Mouse (Mus musculus) C2C12 (cell line): ENCODE measurements at regions not wholly inside any gene's neighbourhood (a gene's known extent, or its start where the extent isn't known, plus 50 kb on each side); places are given as distances from the start of the nearest gene placed in this dataset.

Experiments
- CTCF ChIP-seq: IDR thresholded peaks from one replicate; pipeline ENCODE4 v1.5.1; 2011; ENCODE audit not compliant: control insufficient read depth, insufficient read depth, insufficient read length
- FOSL1 ChIP-seq: IDR thresholded peaks from one replicate; pipeline ENCODE4 v1.8.0; 2011; ENCODE audit warnings: mild to moderate bottlenecking, low read length; ENCODE audit not compliant: poor library complexity, insufficient read depth, severe bottlenecking
- MAX ChIP-seq: IDR thresholded peaks from one replicate; pipeline ENCODE4 v1.6.1; 2011; ENCODE audit warnings: mild to moderate bottlenecking, control low read depth
- MYOD1 ChIP-seq: IDR thresholded peaks from one replicate; pipeline ENCODE4 v1.6.1; 2011; ENCODE audit warnings: low read depth; ENCODE audit not compliant: control insufficient read depth, insufficient read length
- MYOG ChIP-seq: IDR thresholded peaks from one replicate; pipeline ENCODE4 v1.6.1; 2011; ENCODE audit not compliant: control insufficient read depth, insufficient read length; ENCODE audit errors: extremely low read depth
- USF1 ChIP-seq: IDR thresholded peaks from one replicate; pipeline ENCODE4 v1.6.1; 2011; ENCODE audit warnings: low read depth, mild to moderate bottlenecking, control low read depth, moderate library complexity

DNA sequence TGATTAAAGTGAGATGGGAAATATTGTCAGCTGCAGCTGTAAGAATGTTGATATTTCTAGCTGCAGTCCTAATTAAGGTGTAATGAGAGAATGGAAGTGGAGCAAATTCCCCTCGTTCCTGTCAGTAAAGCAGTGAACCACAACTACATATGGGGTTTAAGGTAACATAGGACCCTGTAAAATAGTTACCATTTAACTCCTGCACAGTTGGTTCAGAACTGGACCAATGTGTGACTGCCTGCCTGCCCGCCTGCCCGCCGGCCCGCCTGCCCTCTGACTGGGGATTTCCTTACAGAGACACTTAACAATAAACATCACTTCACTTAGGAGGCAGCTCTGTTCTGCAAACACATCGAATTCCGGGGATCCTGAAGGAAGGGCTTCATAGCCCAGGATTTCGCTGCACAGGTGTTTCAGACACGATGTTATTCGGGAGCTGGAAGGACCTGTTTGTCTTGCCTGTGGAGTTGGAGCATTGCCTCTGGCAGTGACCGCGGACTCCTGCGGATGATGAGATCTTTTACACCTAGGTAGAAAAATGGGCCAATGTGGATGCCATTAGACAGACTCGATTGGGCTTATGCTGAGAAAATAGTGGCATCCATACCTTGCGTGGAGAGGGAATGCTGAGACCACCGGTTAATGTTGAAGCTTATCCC, 670.7 kb upstream of the Zeb2 start:
- no peak for TF ChIP-seq MAX
- no peak for TF ChIP-seq CTCF
- TF ChIP-seq MYOD1 = no peak
- no peak for TF ChIP-seq USF1
- no peak for TF ChIP-seq MYOG
- TF ChIP-seq FOSL1 = no peak
